Mouse (Mus musculus): ENCODE measurements around the gene Rbfox2. TPM values are rescaled to one million over a fixed set of nuclear protein-coding genes. Genes with fewer than 3 reads are reported as not detected.

The Rbfox2 gene
- polyA plus RNA-seq, 1 experiment from 2014 or later: 23.2 TPM

- ATAC-seq (ENCODE audit: low FRiP score, low TSS enrichment): no peak
- Histone ChIP-seq H3K4me1 (replicated peaks; ENCODE audit: control insufficient read depth, insufficient read depth) (peaks cover 12% of the 10 kb centered on the region), H3K4me2 (replicated peaks; ENCODE audit: low read depth) (no peak overlapping the region), H3K9ac (ENCODE audit: low read length) (no peak overlapping the region), H3K27ac (replicated peaks) (no peak overlapping the region), H3K27me3 (ENCODE audit: control insufficient read depth, insufficient read depth, low read length) (no peaks in the 10 kb centered on the region), H3K36me3 (ENCODE audit: control insufficient read depth, insufficient read depth, low read length) (no peaks in the 10 kb centered on the region), H3K4me3 (ENCODE audit: low read depth, low read length) (no peak overlapping the region), H3K9me3 (ENCODE audit: control insufficient read depth, low read length) (no peaks in the 10 kb centered on the region)
- no peak for DNase-seq (ENCODE audit: low spot score)
- no peak for TF ChIP-seq EP300 (optimal IDR thresholded peaks at IDR 0.05)
- peak; percentile 26; the same call in 1 of the 2 replicates for TF ChIP-seq CTCF (IDR thresholded peaks at IDR 0.05; ENCODE audit: low read depth)
- 90% methylated on average over 6 of the region's 6 CpGs for WGBS
These were observed 35.2 kb upstream of the Rbfox2 start for GRCm38 (mm10) chr15:77342005-77342404.

GRCm38 (mm10) chr15:77340581-77340980 lies 33.8 kb upstream of the Rbfox2 start:
- H3K9me3 ChIP-seq (ENCODE audit: control insufficient read depth, low read length): no peaks in the 10 kb centered on the region
- DNase-seq (ENCODE audit: low spot score): no peak
- no peak overlapping the region for H3K27ac ChIP-seq (replicated peaks)
- H3K4me1 ChIP-seq (replicated peaks; ENCODE audit: control insufficient read depth, insufficient read depth): peaks cover 15% of the 10 kb centered on the region
- no peak for TF ChIP-seq CTCF (IDR thresholded peaks at IDR 0.05; ENCODE audit: low read depth)
- no peak for TF ChIP-seq EP300 (optimal IDR thresholded peaks at IDR 0.05)
- no peaks in the 10 kb centered on the region for H3K36me3 ChIP-seq (ENCODE audit: control insufficient read depth, insufficient read depth, low read length)
- H3K4me2 ChIP-seq (replicated peaks; ENCODE audit: low read depth): no peak overlapping the region
- H3K9ac ChIP-seq (ENCODE audit: low read length): no peak overlapping the region
- ATAC-seq (ENCODE audit: low FRiP score, low TSS enrichment): no peak
- H3K27me3 ChIP-seq (ENCODE audit: control insufficient read depth, insufficient read depth, low read length): no peaks in the 10 kb centered on the region
- no peak overlapping the region for H3K4me3 ChIP-seq (ENCODE audit: low read depth, low read length)

GRCm38 (mm10) chr15:77338924-77339429 lies 32.2 kb upstream of the Rbfox2 start:
- H3K36me3 ChIP-seq (ENCODE audit: control insufficient read depth, insufficient read depth, low read length): no peaks in the 10 kb centered on the region
- H3K9me3 ChIP-seq (ENCODE audit: control insufficient read depth, low read length): no peaks in the 10 kb centered on the region
- DNase-seq (ENCODE audit: low spot score) (no peak), ATAC-seq (ENCODE audit: low FRiP score, low TSS enrichment) (no peak)
- peaks cover 12% of the 10 kb centered on the region for H3K4me1 ChIP-seq (replicated peaks; ENCODE audit: control insufficient read depth, insufficient read depth)
- WGBS: 31% methylated on average over 8 of the region's 8 CpGs
- H3K27me3 ChIP-seq (ENCODE audit: control insufficient read depth, insufficient read depth, low read length): no peaks in the 10 kb centered on the region
- no peak for TF ChIP-seq EP300 (optimal IDR thresholded peaks at IDR 0.05)
- TF ChIP-seq CTCF (IDR thresholded peaks at IDR 0.05; ENCODE audit: low read depth): no peak
- H3K27ac ChIP-seq (replicated peaks): peak overlapping the region; percentile 78
- H3K9ac ChIP-seq (ENCODE audit: low read length): no peak overlapping the region
- no peak overlapping the region for H3K4me3 ChIP-seq (ENCODE audit: low read depth, low read length)
- no peak overlapping the region for H3K4me2 ChIP-seq (replicated peaks; ENCODE audit: low read depth)

GRCm38 (mm10) chr15:77338451-77338850 lies 31.6 kb upstream of the Rbfox2 start:
- no peak overlapping the region for H3K9ac ChIP-seq (ENCODE audit: low read length)
- no peaks in the 10 kb centered on the region for H3K27me3 ChIP-seq (ENCODE audit: control insufficient read depth, insufficient read depth, low read length)
- DNase-seq (ENCODE audit: low spot score): peak; percentile 81
- 49% methylated on average over 7 of the region's 7 CpGs for WGBS
- TF ChIP-seq EP300 (optimal IDR thresholded peaks at IDR 0.05): no peak
- no peak for TF ChIP-seq CTCF (IDR thresholded peaks at IDR 0.05; ENCODE audit: low read depth)
- no peaks in the 10 kb centered on the region for H3K9me3 ChIP-seq (ENCODE audit: control insufficient read depth, low read length)
- no peak overlapping the region for H3K4me3 ChIP-seq (ENCODE audit: low read depth, low read length)
- no peaks in the 10 kb centered on the region for H3K36me3 ChIP-seq (ENCODE audit: control insufficient read depth, insufficient read depth, low read length)
- peaks cover 7% of the 10 kb centered on the region for H3K4me1 ChIP-seq (replicated peaks; ENCODE audit: control insufficient read depth, insufficient read depth)
- ATAC-seq (ENCODE audit: low FRiP score, low TSS enrichment): peak; percentile 86
- H3K4me2 ChIP-seq (replicated peaks; ENCODE audit: low read depth): no peak overlapping the region
- peak overlapping the region; percentile 78 for H3K27ac ChIP-seq (replicated peaks)

- no peak overlapping the region for H3K9ac ChIP-seq (ENCODE audit: low read length)
- no peak overlapping the region for H3K4me3 ChIP-seq (ENCODE audit: low read depth, low read length)
- no peaks in the 10 kb centered on the region for H3K36me3 ChIP-seq (ENCODE audit: control insufficient read depth, insufficient read depth, low read length)
- H3K4me2 ChIP-seq (replicated peaks; ENCODE audit: low read depth): no peak overlapping the region
- H3K27ac ChIP-seq (replicated peaks): peak overlapping the region; percentile 78
- H3K27me3 ChIP-seq (ENCODE audit: control insufficient read depth, insufficient read depth, low read length): no peaks in the 10 kb centered on the region
- TF ChIP-seq CTCF (IDR thresholded peaks at IDR 0.05; ENCODE audit: low read depth) (peak; percentile 55), EP300 (optimal IDR thresholded peaks at IDR 0.05) (no peak)
- WGBS: 57% methylated on average over 3 of the region's 3 CpGs
- no peaks in the 10 kb centered on the region for H3K9me3 ChIP-seq (ENCODE audit: control insufficient read depth, low read length)
- H3K4me1 ChIP-seq (replicated peaks; ENCODE audit: control insufficient read depth, insufficient read depth): 0 out of 2 replicates have a peak, but pooled peaks cover 3% of the 10 kb centered on the region
- ATAC-seq (ENCODE audit: low FRiP score, low TSS enrichment) (no peak), DNase-seq (ENCODE audit: low spot score) (no peak)
These were observed 31.1 kb upstream of the Rbfox2 start for GRCm38 (mm10) chr15:77337926-77338325.

GRCm38 (mm10) chr15:77336968-77337341 lies 30.2 kb upstream of the Rbfox2 start:
- H3K4me3 ChIP-seq (ENCODE audit: low read depth, low read length): peak overlapping the region; percentile 29
- ATAC-seq (ENCODE audit: low FRiP score, low TSS enrichment) (no peak), DNase-seq (ENCODE audit: low spot score) (no peak)
- no peaks in the 10 kb centered on the region for H3K36me3 ChIP-seq (ENCODE audit: control insufficient read depth, insufficient read depth, low read length)
- 42% methylated on average over 9 of the region's 9 CpGs for WGBS
- H3K4me2 ChIP-seq (replicated peaks; ENCODE audit: low read depth): peak overlapping the region; percentile 51
- H3K4me1 ChIP-seq (replicated peaks; ENCODE audit: control insufficient read depth, insufficient read depth): 0 out of 2 replicates have a peak, but pooled peaks cover 3% of the 10 kb centered on the region
- no peaks in the 10 kb centered on the region for H3K9me3 ChIP-seq (ENCODE audit: control insufficient read depth, low read length)
- H3K9ac ChIP-seq (ENCODE audit: low read length): peak overlapping the region; percentile 38
- TF ChIP-seq EP300 (optimal IDR thresholded peaks at IDR 0.05) (no peak), CTCF (IDR thresholded peaks at IDR 0.05; ENCODE audit: low read depth) (no peak)
- no peaks in the 10 kb centered on the region for H3K27me3 ChIP-seq (ENCODE audit: control insufficient read depth, insufficient read depth, low read length)
- peak overlapping the region; percentile 84 for H3K27ac ChIP-seq (replicated peaks)
